Mouse (Mus musculus) intestine, postnatal 0 days (tissue): Measurements from ENCODE around the gene Kdelr1. TPM values are rescaled to one million over a fixed set of nuclear protein-coding genes. Genes with fewer than 3 reads are reported as not detected.

Experiments used
- ATAC-seq: fragments of 200-750 bp; cut with Nextera tagmentation; 2 replicates; pipeline ENCODE4 v1.8.0; 2017; ENCODE audit warnings: mild to moderate bottlenecking, moderate TSS enrichment, moderate library complexity
- H3K27ac ChIP-seq: fragments of 300-500 bp; sonication (generic); 2 replicates; pipeline ENCODE4 v1.5.1; 2014; ENCODE audit warnings: mild to moderate bottlenecking, low read depth, low read length, moderate library complexity
- H3K27me3 ChIP-seq: fragments of 300-500 bp; sonication (generic); replicated peaks from 2 replicates; pipeline ENCODE4 v1.6.1; 2014; ENCODE audit warnings: low read length, mixed read lengths; ENCODE audit not compliant: control insufficient read depth, insufficient read depth
- H3K36me3 ChIP-seq: fragments of 300-500 bp; sonication (generic); 2 replicates; pipeline ENCODE4 v1.6.1; 2014; ENCODE audit warnings: mild to moderate bottlenecking, moderate library complexity; ENCODE audit not compliant: control insufficient read depth, insufficient read depth
- H3K4me1 ChIP-seq: fragments of 300-500 bp; sonication (generic); replicated peaks from 2 replicates; pipeline ENCODE4 v1.6.1; 2014; ENCODE audit warnings: antibody characterized with exemption, low read length, mixed read lengths; ENCODE audit not compliant: control insufficient read depth, insufficient read depth
- H3K4me2 ChIP-seq: fragments of 300-500 bp; sonication (generic); replicated peaks from 2 replicates; pipeline ENCODE4 v1.6.1; 2014; ENCODE audit warnings: low read depth, mild to moderate bottlenecking, moderate library complexity
- H3K4me3 ChIP-seq: fragments of 300-500 bp; sonication (generic); 2 replicates; pipeline ENCODE4 v1.5.1; 2014; ENCODE audit warnings: low read depth, low read length
- H3K9ac ChIP-seq: fragments of 300-500 bp; sonication (generic); 2 replicates; pipeline ENCODE4 v1.6.1; 2014; ENCODE audit warnings: mild to moderate bottlenecking, low read depth, low read length
- H3K9me3 ChIP-seq: fragments of 300-500 bp; sonication (generic); 2 replicates; pipeline ENCODE4 v1.6.1; 2016; ENCODE audit warnings: mixed run types; ENCODE audit not compliant: control insufficient read depth
- CTCF ChIP-seq: sonication (generic); IDR thresholded peaks from 2 replicates; pipeline ENCODE4 v1.5.1; 2016; ENCODE audit warnings: low read depth, mild to moderate bottlenecking, control low read depth, antibody characterized with exemption, moderate library complexity
- WGBS: fragments of 180-500 bp; shearing (Covaris S2); extraction: QIAGEN DNeasy Blood & Tissue Kit; methylation state at CpG from one replicate; pipeline ENCODE4 v1.1.7; 2014; 5-methylcytosine and 5-hydroxymethylcytosine counted together
- polyA plus RNA-seq: library from polyadenylated mRNA; unstranded; fragments of >200 nt; fragmentation: Nextera tagmentation; extraction: Ambion mirVana; gene quantifications from 2 replicates; pipeline ENCODE4 v1.2.1, GENCODE M21; 2015

Kdelr1 gene
- polyA plus RNA-seq, 1 experiment from 2014 or later: 107 TPM

DNA sequence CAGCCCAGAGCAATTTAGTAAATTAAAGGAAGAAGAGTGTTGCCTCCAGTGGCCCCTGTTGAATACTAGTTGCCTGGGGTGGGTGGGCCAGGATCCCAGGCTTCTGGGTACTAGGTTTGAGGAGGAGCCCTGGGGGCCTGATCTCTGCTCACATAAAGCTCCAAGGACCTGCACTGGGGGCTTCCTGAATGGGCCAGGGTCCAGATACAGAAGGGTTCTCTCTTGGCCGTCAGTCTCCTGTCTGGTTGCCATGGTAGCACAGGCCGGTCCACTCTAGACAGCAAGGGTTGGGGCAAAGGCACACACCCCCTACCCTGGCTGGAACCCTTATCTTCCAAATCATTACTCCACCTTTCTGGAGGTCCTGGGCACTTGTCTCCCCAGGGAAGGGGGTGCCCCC is 4.7 kb upstream of the Kdelr1 start:
- 36% methylated on average over 2 of the region's 2 CpGs for WGBS
- H3K9me3 ChIP-seq: no peaks in the 10 kb centered on the region
- H3K27ac ChIP-seq: peak overlapping the region; percentile 55; the same call in 1 of the 2 replicates
- H3K36me3 ChIP-seq: no peaks in the 10 kb centered on the region
- TF ChIP-seq CTCF: no peak
- no peaks in the 10 kb centered on the region; the same call in 1 of the 2 replicates for H3K27me3 ChIP-seq
- H3K4me3 ChIP-seq: no peak overlapping the region
- peak overlapping the region; percentile 64 for H3K4me2 ChIP-seq
- H3K9ac ChIP-seq: no peak overlapping the region
- no peak for ATAC-seq
- H3K4me1 ChIP-seq: no peaks in the 10 kb centered on the region; the same call in 1 of the 2 replicates

DNA sequence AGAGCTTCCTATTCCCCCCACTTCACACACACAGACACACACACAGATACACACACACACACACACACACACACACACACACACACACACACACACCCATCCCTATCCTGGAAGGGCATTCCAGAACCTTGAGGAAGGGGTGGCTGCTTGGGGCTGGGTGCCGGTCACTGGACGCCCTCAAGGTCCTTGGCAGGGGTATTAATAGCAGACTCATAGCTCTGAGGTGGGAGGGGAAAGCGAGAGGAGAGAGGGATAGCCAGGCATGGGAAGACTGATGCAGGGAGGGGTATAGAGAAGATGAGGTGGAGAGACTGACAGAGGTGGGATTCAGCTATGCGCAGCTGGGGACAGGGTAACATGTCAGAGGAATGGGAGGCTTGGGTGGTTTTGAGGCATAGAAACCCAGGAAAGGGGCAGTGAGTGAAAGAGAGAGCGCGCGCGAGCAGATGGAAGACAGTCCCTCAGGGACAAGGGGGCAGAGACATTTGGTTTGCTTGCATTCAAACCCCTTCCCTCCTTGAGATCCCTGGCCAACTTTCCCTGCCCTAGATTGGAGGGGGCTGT is 3.4 kb upstream of the Kdelr1 start:
- Histone ChIP-seq H3K4me3 (peak overlapping the region; percentile 28; the same call in 1 of the 2 replicates), H3K4me1 (no peaks in the 10 kb centered on the region; the same call in 1 of the 2 replicates), H3K9me3 (no peaks in the 10 kb centered on the region), H3K27ac (peak overlapping the region; percentile 51; the same call in 1 of the 2 replicates), H3K4me2 (peak overlapping the region; percentile 64), H3K36me3 (0 out of 2 replicates have a peak, but pooled peaks cover 3% of the 10 kb centered on the region), H3K9ac (no peak overlapping the region), H3K27me3 (no peaks in the 10 kb centered on the region; the same call in 1 of the 2 replicates)
- ATAC-seq: no peak
- TF ChIP-seq CTCF: no peak
- WGBS: 39% methylated on average over 8 of the region's 8 CpGs

DNA sequence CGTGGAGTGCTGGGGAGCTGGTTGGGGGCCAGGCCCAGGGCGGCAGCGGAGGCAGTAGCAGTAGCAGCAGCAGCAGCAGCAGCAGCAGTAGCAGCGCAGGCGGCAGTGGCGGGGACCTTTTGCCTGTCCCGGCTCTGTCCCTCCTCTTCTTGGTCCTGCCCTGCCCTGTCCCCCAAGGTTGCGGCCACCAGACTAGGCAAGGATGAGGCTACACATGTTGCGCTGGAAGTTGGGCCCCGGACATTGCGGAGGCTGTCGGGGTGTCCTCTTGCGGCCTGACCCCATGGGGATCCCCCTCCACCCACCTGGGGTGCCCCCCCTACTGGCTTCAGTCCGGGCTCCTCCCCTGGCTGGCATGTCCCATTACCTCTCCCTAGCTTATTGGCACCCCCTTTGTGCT is 2.8 kb upstream of the Kdelr1 start:
- Histone ChIP-seq H3K27ac (no peak overlapping the region), H3K4me1 (no peaks in the 10 kb centered on the region; the same call in 1 of the 2 replicates), H3K9me3 (no peaks in the 10 kb centered on the region), H3K27me3 (no peaks in the 10 kb centered on the region; the same call in 1 of the 2 replicates), H3K4me3 (peak overlapping the region; percentile 28), H3K9ac (no peak overlapping the region), H3K4me2 (peak overlapping the region; percentile 64), H3K36me3 (0 out of 2 replicates have a peak, but pooled peaks cover 5% of the 10 kb centered on the region)
- ATAC-seq: no peak
- WGBS: 7% methylated on average over 13 of the region's 14 CpGs
- TF ChIP-seq CTCF: no peak

DNA sequence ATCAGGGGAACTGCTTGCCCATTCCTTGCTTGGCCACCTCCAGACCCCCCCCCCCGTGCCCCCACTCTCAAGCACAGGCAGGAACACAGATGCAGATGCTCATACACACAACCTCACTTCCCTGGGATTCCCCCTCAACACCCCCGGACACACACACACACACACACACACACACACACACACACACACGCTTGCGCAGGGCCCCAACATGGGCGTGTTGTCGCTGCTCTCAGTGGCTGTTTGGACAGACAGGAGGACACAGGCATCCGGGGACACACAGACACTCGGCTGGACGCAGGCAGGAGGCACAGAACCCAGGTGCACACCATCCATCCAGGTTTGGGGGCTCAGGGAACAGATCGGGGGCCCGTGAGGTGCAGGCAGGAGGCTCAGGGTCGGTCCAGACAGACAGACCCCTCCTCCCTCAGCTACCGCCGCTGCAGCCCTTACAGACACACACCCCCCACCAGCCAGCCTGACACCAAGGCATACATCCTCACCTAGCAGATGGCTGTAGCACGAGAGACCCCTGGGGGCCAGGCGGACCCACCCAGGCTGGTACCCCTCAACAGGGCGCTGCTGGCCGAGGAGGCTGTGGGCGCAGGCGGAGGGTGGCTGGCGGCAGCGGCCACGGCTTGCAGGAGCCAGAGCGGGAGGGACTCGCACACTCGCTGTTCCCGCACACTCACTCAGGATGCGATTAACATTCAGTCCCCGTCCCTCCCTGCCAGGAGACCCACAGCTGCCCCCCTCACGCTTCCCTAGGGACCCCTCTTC is 2.1 kb upstream of the Kdelr1 start:
- TF ChIP-seq CTCF: no peak
- peak overlapping the region; percentile 22; the same call in 1 of the 2 replicates for H3K9ac ChIP-seq
- peak overlapping the region; percentile 64 for H3K4me2 ChIP-seq
- H3K36me3 ChIP-seq: peaks cover 7% of the 10 kb centered on the region; the same call in 1 of the 2 replicates
- H3K27ac ChIP-seq: no peak overlapping the region
- no peaks in the 10 kb centered on the region for H3K9me3 ChIP-seq
- no peaks in the 10 kb centered on the region; the same call in 1 of the 2 replicates for H3K4me1 ChIP-seq
- no peak for ATAC-seq
- H3K27me3 ChIP-seq: no peaks in the 10 kb centered on the region; the same call in 1 of the 2 replicates
- H3K4me3 ChIP-seq: peak overlapping the region; percentile 28
- 7% methylated on average over 30 of the region's 30 CpGs for WGBS

DNA sequence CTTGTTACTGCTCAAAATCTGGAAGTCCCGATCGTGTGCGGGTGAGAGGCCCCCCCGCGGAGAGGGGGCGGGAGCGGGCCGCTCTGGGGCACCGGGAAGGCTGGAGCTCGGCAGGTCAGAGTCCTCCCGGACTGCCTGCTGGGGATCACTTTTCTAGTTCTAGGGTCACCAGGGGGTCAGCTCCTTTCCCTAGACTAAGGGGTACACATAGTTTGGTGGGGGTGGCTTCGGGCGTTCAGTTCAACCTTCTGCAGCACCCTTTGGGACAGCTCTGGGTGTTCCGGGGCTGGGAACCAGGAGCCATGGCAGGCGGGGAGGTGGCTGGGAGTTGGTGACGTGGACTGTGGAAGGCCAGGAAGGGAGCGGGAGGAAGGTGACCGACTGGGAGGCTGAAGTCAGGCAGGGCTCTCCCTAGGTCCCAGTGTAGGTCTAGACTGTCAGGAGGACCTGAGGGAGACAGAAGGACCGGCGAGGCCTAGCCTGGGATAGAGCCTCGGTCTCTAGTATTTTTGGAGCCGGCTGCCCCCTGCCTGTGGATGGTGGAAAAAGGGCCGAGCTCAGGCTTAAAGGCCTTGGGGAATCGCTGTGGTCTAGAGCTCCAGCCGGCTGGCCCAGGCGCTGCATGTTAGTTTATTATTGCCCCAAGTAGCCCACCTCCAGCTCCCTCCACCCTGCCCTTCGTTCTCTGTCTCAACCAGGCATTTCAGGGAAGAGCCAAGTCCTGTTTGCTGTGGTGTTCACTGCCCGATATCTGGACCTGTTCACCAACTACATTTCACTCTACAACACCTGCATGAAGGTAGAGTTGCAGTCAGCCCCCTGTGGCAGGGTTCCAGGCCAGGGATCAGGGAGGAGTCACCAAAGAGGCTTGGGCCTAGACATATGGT is 732 bp downstream of the Kdelr1 start:
- 2% methylated on average over 26 of the region's 28 CpGs for WGBS
- peak; percentile 72 for ATAC-seq
- peak; percentile 54 for TF ChIP-seq CTCF

More for the DNA sequence above, 732 bp downstream of the Kdelr1 start:
- no peaks in the 10 kb centered on the region; the same call in 1 of the 2 replicates for H3K27me3 ChIP-seq
- H3K9ac ChIP-seq: peak overlapping the region; percentile 97
- H3K36me3 ChIP-seq: peaks cover 26% of the 10 kb centered on the region
- no peaks in the 10 kb centered on the region for H3K9me3 ChIP-seq
- no peaks in the 10 kb centered on the region; the same call in 1 of the 2 replicates for H3K4me1 ChIP-seq
- H3K4me2 ChIP-seq: peak overlapping the region; percentile 79
- H3K4me3 ChIP-seq: peak overlapping the region; percentile 80
- H3K27ac ChIP-seq: peak overlapping the region; percentile 98
